Mouse (Mus musculus): ENCODE results near the gene Ext2.

Gene Ext2

GRCm38 (mm10) chr2:93644234-93644633 lies 178.1 kb downstream of the Ext2 start:
- DNase-seq (ENCODE audit: low read depth in 2 of 2, low spot score in 2 of 2): no peak

GRCm38 (mm10) chr2:93643403-93643780 lies 179.0 kb downstream of the Ext2 start:
- DNase-seq (ENCODE audit: low read depth in 2 of 2, low spot score in 2 of 2): no peak

GRCm38 (mm10) chr2:93634609-93635008 lies 187.8 kb downstream of the Ext2 start:
- DNase-seq (ENCODE audit: low read depth in 2 of 2, low spot score in 2 of 2): no peak

GRCm38 (mm10) chr2:93624665-93625408 lies 197.5 kb downstream of the Ext2 start:
- DNase-seq (ENCODE audit: low read depth in 2 of 2, low spot score in 2 of 2): no peak

- no peak for DNase-seq (ENCODE audit: low read depth in 2 of 2, low spot score in 2 of 2)
These were observed 203.0 kb downstream of the Ext2 start for GRCm38 (mm10) chr2:93619208-93619849.

GRCm38 (mm10) chr2:93618447-93619199 lies 203.7 kb downstream of the Ext2 start:
- no peak for DNase-seq (ENCODE audit: low read depth in 2 of 2, low spot score in 2 of 2)

GRCm38 (mm10) chr2:93615845-93616689 lies 206.3 kb downstream of the Ext2 start:
- no peak for DNase-seq (ENCODE audit: low read depth in 2 of 2, low spot score in 2 of 2)

GRCm38 (mm10) chr2:93613020-93613419 lies 209.3 kb downstream of the Ext2 start:
- DNase-seq (ENCODE audit: low read depth in 2 of 2, low spot score in 2 of 2): no peak

All from CD8-positive naive resting alpha-beta T cell, adult 2 months (primary cell).